Mouse (Mus musculus) lung, embryonic 15.5 days (tissue): ENCODE data around the gene Nkapl. TPM values are rescaled to one million over a fixed set of nuclear protein-coding genes. Genes with fewer than 3 reads are reported as not detected.
"Not testable (repeated sequence)": the region's sequence is repeated elsewhere in the genome, so short reads cannot be mapped to it uniquely, and the experiment has no call there.

Experiments
- ATAC-seq: fragments of 200-750 bp; cut with Nextera tagmentation; 2 replicates; pipeline ENCODE4 v1.8.0; 2017; ENCODE audit warnings: moderate number of reproducible peaks, borderline replicate concordance; ENCODE audit not compliant: low FRiP score, low TSS enrichment; ENCODE audit errors: extremely low read depth
- H3K27ac ChIP-seq: fragments of 300-500 bp; sonication (generic); 2 replicates; pipeline ENCODE4 v1.5.1; 2015; ENCODE audit warnings: moderate library complexity, mild to moderate bottlenecking, inconsistent platforms
- H3K27me3 ChIP-seq: fragments of 300-500 bp; sonication (generic); 2 replicates; pipeline ENCODE4 v1.6.1; 2015; ENCODE audit warnings: inconsistent platforms
- H3K36me3 ChIP-seq: fragments of 300-500 bp; sonication (generic); 2 replicates; pipeline ENCODE4 v1.6.1; 2015; ENCODE audit warnings: inconsistent platforms
- H3K4me1 ChIP-seq: fragments of 300-500 bp; sonication (generic); 2 replicates; pipeline ENCODE4 v1.6.1; 2015; ENCODE audit warnings: inconsistent platforms
- H3K4me2 ChIP-seq: fragments of 300-500 bp; sonication (generic); 2 replicates; pipeline ENCODE4 v1.6.1; 2015; ENCODE audit warnings: inconsistent platforms, mild to moderate bottlenecking, moderate library complexity
- H3K4me3 ChIP-seq: fragments of 300-500 bp; sonication (generic); 2 replicates; pipeline ENCODE4 v1.5.1; 2015; ENCODE audit warnings: mild to moderate bottlenecking, inconsistent platforms
- H3K9ac ChIP-seq: fragments of 300-500 bp; sonication (generic); 2 replicates; pipeline ENCODE4 v1.6.1; 2015; ENCODE audit warnings: inconsistent platforms
- H3K9me3 ChIP-seq: fragments of 300-500 bp; sonication (generic); 2 replicates; pipeline ENCODE4 v1.6.1; 2016; ENCODE audit warnings: inconsistent platforms
- WGBS: fragments of 180-500 bp; shearing (Covaris S2); methylation state at CpG from one replicate; pipeline ENCODE4 v1.1.7; 2015; 5-methylcytosine and 5-hydroxymethylcytosine counted together
- polyA plus RNA-seq: library from polyadenylated mRNA; unstranded; fragments of >200 nt; fragmentation: Nextera tagmentation; extraction: Ambion mirVana; gene quantifications from 2 replicates; pipeline ENCODE4 v1.2.1, GENCODE M21; 2015

Gene Nkapl
- polyA plus RNA-seq, 1 experiment from 2014 or later: 3.1 TPM

DNA sequence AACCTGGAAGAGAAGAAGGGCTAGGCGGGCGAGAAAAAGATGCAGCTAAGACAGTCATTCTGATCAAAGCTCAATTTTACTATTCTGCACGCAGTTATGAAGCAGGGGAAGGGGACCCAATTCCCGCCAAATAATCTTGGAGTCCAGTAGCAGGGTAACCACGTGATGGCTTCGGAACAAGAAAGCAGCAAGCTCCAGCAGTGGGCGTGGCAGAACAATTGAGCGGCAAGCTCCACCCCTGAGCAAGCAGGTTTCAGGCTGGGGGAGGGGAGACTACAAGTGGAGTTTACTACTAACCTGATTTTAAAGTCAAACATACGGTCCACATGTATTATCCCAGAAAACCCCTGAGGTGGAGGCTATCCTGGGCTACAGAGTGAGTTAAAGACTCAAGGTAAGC is 5.8 kb downstream of the Nkapl start:
- H3K9me3 ChIP-seq, H3K27ac ChIP-seq, H3K4me1 ChIP-seq, H3K27me3 ChIP-seq, H3K9ac ChIP-seq, H3K36me3 ChIP-seq, H3K4me2 ChIP-seq, H3K4me3 ChIP-seq, ATAC-seq: not testable (repeated sequence)
- WGBS: 40% methylated on average over 9 of the region's 9 CpGs

DNA sequence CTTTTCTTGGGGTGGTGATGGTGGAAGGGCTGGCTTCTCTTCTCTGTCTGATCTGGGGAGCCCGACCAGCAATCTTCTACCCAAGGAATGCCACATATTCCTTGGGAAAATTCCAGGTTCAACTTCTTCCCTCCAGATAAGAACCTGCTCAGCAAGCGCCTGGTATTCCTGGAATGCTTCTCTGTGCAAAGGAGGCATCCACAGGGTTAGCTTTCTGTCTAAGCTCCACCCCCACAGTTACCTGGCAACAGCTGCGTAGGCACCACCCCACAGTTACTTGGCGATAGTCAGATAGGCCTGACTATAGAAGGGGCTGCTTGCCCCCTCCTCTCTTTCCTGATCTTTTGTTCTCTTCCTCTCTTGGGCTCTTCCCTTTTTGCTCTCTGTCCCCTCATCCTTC is 12.0 kb downstream of the Nkapl start:
- H3K9ac ChIP-seq: no peak overlapping the region
- no peak overlapping the region for H3K4me3 ChIP-seq
- peak; percentile 87 for ATAC-seq
- H3K27me3 ChIP-seq: no peaks in the 10 kb centered on the region
- no peaks in the 10 kb centered on the region for H3K9me3 ChIP-seq
- H3K4me2 ChIP-seq: no peak overlapping the region
- H3K36me3 ChIP-seq: peaks cover 4% of the 10 kb centered on the region; the same call in 1 of the 2 replicates
- H3K27ac ChIP-seq: peak overlapping the region; percentile 59
- peaks cover 14% of the 10 kb centered on the region; the same call in 1 of the 2 replicates for H3K4me1 ChIP-seq
- 10% methylated on average over 4 of the region's 4 CpGs for WGBS

DNA sequence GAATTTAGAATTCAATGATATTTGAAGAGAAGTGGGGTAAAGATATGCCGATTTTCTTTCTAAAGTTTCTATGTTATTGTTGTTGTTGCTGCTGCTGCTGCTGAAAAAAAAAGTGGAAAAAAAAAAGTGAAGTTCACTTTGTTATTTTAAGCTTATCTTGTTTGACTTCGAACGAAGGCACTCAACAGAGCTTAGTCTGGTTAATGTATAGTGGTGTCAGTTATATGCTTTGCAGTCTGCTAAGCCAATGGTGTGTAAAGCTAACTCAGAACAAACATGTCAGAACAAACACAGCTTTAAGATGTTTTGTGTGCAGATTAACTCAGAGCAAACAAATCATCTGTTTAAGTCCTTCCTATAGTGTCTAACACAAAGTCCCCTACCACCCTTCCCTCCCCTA is 14.2 kb downstream of the Nkapl start:
- WGBS: 38% methylated on average over 3 of the region's 3 CpGs
- Histone ChIP-seq H3K27me3 (no peaks in the 10 kb centered on the region), H3K27ac (no peak overlapping the region), H3K4me1 (peaks cover 14% of the 10 kb centered on the region; the same call in 1 of the 2 replicates), H3K4me2 (peak overlapping the region; percentile 62), H3K36me3 (peaks cover 10% of the 10 kb centered on the region; the same call in 1 of the 2 replicates), H3K4me3 (0 out of 2 replicates have a peak overlapping the region, but pooled peaks have one; percentile 83), H3K9ac (no peak overlapping the region), H3K9me3 (no peaks in the 10 kb centered on the region)
- ATAC-seq: no peak

DNA sequence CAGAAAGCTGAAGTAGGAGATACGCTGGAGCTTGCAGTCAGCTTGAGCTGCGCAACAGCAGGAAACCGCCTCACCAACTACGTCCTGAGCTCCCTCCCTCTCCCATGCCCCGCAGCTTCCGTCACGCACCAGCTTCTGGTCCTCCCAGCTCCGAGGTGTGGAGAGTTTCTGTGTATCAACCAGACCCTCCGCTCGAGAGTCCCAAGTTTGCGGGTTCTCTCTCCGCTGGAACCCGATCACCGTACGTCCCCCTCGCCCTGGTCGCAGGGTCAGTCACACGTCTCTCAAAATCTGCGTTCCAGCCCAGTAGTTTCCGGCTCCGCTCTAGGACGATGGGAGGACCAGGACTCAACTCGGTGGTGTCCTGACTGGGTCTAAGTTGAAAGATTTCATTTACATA is 14.9 kb downstream of the Nkapl start, which contains the start of gene Zscan26:
Zscan26 (minus strand) TSS at position 282 of the 400 bp plus-strand sequence.
- peak; percentile 85 for ATAC-seq
- under 1% methylated on average over 23 of the region's 23 CpGs for WGBS
- H3K4me1 ChIP-seq: peaks cover 17% of the 10 kb centered on the region; the same call in 1 of the 2 replicates

DNA sequence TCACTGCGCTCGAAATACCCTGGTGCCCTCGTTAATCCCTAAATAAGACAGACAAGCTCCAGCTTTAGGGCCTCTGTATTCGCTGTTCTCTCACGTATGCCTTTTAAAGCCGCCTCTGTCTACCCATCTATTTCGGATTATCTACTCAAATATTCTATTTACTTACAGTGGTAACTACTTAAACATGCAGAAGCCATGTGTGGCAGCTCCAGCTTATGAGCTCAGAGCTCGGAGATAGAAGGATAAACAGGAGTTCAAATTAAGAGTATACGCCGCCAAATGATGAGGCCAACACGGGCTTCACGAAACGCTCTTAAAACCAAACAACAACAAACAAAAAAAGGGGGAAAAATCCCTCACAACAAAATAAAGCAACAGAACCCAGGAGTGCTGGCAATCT is 15.3 kb downstream of the Nkapl start:
- Histone ChIP-seq H3K9me3 (no peaks in the 10 kb centered on the region), H3K36me3 (peaks cover 17% of the 10 kb centered on the region), H3K4me3 (peak overlapping the region; percentile 83), H3K9ac (peak overlapping the region; percentile 70), H3K27me3 (no peaks in the 10 kb centered on the region), H3K4me1 (peaks cover 17% of the 10 kb centered on the region), H3K27ac (peak overlapping the region; percentile 81), H3K4me2 (peak overlapping the region; percentile 62)
- 4% methylated on average over 13 of the region's 13 CpGs for WGBS
- peak; percentile 9; the same call in 1 of the 2 replicates for ATAC-seq

More for the DNA sequence above, 14.9 kb downstream of the Nkapl start, which contains the start of gene Zscan26:
- H3K4me2 ChIP-seq: peak within 1 kb of the TSS; percentile 62
- H3K36me3 ChIP-seq: peaks cover 17% of the 10 kb centered on the region
- no peaks in the 10 kb centered on the region for H3K27me3 ChIP-seq
- peak within 1 kb of the TSS; percentile 70 for H3K9ac ChIP-seq
- H3K27ac ChIP-seq: peak within 1 kb of the TSS; percentile 81
- peak within 1 kb of the TSS; percentile 83 for H3K4me3 ChIP-seq
- H3K9me3 ChIP-seq: no peaks in the 10 kb centered on the region

DNA sequence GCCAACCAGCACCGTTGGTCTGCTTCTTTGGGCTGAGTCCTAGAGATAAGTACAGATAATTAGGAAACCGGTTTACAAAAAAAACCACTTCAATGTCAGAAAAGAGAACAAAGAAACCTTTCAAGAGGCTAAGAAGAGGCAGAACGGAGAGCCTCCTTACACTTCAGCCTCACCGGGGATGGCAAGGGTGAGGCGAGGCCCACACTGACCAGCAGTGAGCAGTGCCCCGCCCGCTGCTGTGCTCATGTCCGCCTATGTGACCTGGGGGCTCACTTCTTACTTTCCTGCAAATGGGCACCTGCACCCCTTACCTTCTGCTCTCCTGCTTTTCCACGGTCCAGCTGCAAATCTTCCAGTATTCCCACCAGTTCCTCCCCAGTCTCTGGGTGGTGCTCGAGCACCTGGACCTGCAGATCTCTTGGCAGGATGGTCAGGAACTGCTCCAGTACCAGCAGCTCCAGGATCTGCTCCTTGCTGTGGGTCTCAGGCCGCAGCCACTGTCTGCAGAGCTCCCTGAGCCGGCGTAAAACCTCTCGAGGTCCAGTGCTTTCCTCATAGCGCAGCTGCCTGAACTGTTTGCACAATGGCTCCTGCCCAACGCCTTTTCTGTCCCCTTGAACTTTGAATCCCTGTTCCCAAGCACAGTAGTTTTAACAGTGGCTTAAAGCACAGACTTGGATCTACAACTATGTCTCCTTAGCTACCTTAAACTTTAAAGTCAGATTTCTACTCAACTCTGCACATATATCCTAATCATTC is 20.3 kb downstream of the Nkapl start:
- ATAC-seq: no peak
- 64% methylated on average over 16 of the region's 16 CpGs for WGBS
- no peak overlapping the region for H3K4me3 ChIP-seq
- peak overlapping the region; percentile 58 for H3K27ac ChIP-seq
- H3K9me3 ChIP-seq: no peaks in the 10 kb centered on the region
- peaks cover 59% of the 10 kb centered on the region for H3K36me3 ChIP-seq
- no peaks in the 10 kb centered on the region for H3K27me3 ChIP-seq
- H3K4me1 ChIP-seq: peaks cover 14% of the 10 kb centered on the region
- no peak overlapping the region for H3K9ac ChIP-seq
- H3K4me2 ChIP-seq: no peak overlapping the region

DNA sequence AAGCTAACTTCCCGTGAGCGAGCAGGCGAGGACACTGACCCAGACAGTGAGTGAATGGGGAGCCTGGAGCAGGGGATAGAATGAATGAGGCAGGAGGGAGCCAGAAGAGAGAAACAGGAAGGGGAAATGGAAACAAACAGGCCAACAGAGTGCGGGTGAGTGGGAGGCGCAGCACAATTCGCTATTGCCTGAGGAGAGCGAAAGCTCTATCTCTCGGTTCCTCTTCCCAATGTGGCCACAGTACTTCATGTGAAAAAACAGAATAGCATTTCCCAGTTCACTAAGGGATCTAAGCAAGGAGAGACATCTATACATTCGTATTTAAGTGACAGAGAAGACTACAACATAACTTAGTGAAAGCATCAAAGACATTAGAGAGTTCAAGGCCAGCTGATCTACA is 21.5 kb downstream of the Nkapl start:
- H3K36me3 ChIP-seq: peaks cover 65% of the 10 kb centered on the region
- 87% methylated on average over 9 of the region's 9 CpGs for WGBS

DNA sequence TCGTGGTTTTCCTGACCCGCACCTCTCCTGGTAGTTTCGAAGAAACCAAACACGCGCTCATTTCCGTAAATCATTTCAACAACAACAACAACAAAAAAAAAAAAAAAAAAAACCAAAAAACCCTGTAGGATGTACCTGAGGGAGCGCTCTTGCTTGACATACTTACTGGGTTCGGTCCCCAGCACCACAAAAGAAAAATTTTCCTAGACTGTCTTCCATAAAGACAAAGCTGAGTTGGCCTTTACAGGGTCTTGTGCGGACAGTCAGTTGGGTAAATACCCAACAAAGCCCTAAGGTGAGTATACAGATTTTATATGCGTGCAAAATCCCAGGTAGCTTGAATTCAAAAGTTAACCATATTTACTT is 27.1 kb downstream of the Nkapl start:
- peak overlapping the region; percentile 53 for H3K4me3 ChIP-seq
- no peaks in the 10 kb centered on the region for H3K27me3 ChIP-seq
- peak overlapping the region; percentile 82 for H3K4me2 ChIP-seq
- ATAC-seq: no peak
- peak overlapping the region; percentile 62; the same call in 1 of the 2 replicates for H3K9ac ChIP-seq
- WGBS: 17% methylated on average over 10 of the region's 10 CpGs
- peaks cover 8% of the 10 kb centered on the region; the same call in 1 of the 2 replicates for H3K4me1 ChIP-seq
- H3K36me3 ChIP-seq: peaks cover 36% of the 10 kb centered on the region
- no peaks in the 10 kb centered on the region for H3K9me3 ChIP-seq
- H3K27ac ChIP-seq: peak overlapping the region; percentile 90

More for the DNA sequence above, 21.5 kb downstream of the Nkapl start:
- Histone ChIP-seq H3K9ac (no peak overlapping the region), H3K4me1 (peaks cover 4% of the 10 kb centered on the region), H3K27me3 (no peaks in the 10 kb centered on the region), H3K4me3 (no peak overlapping the region), H3K9me3 (no peaks in the 10 kb centered on the region), H3K27ac (no peak overlapping the region), H3K4me2 (no peak overlapping the region)
- no peak for ATAC-seq

DNA sequence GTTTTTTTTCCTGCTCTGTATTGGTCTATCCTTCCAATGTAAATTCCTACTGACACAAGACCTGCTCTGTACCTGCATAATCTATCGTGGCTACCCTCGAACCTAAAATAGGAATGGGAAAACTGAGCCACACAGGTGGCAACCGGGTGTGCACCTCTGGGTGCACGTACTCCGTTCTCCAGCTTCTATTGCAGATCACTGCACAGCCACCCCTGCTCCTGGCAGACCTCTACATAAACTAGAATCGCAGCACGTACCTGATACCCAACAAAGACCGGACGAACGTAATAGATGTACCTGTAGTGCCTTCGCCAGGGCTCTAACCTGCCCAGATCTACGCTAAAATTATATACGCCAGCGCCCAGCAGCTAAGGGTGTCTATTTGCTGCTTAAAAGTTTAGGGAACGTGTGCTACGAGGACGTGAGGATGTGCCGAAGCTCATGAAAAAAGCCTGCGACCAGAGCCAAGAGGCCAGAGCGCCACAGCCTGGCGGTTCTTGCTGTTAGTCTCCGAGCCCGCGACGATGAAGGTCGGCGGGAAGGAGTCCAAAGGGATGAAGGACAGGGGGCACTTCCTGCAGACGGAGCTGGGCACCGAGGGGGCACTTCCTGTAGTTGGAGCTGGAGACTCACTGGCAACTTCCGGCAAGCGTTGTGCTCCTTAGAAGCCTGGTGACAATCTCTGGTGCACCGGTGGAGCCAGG is 27.7 kb downstream of the Nkapl start, which contains the start of gene Pgbd1:
Pgbd1 (minus strand) TSS at position 556 of the 704 bp plus-strand sequence.
- Histone ChIP-seq H3K9me3 (no peaks in the 10 kb centered on the region), H3K27me3 (no peaks in the 10 kb centered on the region), H3K4me3 (peak within 1 kb of the TSS; percentile 53), H3K4me1 (peaks cover 8% of the 10 kb centered on the region; the same call in 1 of the 2 replicates), H3K4me2 (peak within 1 kb of the TSS; percentile 82), H3K27ac (peak within 1 kb of the TSS; percentile 90), H3K9ac (peak within 1 kb of the TSS; percentile 62), H3K36me3 (peaks cover 30% of the 10 kb centered on the region)
- ATAC-seq: peak; percentile 81
- WGBS: 1% methylated on average over 32 of the region's 32 CpGs

DNA sequence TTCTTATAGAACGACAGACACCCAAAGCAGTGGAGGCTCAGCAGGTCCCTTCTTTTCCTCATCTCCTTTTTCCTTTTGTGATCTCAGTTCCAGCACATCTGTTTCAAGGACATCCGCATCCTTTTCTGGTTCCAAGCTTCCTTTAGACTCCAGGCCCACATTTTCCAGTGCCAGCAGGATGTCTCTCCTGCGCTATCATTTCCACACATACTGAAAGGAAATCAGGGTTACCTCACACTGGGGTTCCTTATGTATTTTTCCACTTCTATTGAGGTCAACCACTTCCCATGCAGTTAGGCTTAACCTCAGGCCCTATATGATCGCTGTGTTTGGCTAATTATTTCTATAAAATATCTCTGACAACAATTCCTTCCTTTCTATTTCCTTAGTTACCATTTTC is 32.8 kb downstream of the Nkapl start:
- no peaks in the 10 kb centered on the region for H3K9me3 ChIP-seq
- no peak overlapping the region for H3K27ac ChIP-seq
- H3K27me3 ChIP-seq: no peaks in the 10 kb centered on the region
- WGBS: 81% methylated on average over 4 of the region's 4 CpGs
- no peak overlapping the region for H3K4me2 ChIP-seq
- no peak overlapping the region for H3K9ac ChIP-seq
- ATAC-seq: no peak
- no peaks in the 10 kb centered on the region for H3K36me3 ChIP-seq
- H3K4me3 ChIP-seq: no peak overlapping the region
- peaks cover 6% of the 10 kb centered on the region; the same call in 1 of the 2 replicates for H3K4me1 ChIP-seq

DNA sequence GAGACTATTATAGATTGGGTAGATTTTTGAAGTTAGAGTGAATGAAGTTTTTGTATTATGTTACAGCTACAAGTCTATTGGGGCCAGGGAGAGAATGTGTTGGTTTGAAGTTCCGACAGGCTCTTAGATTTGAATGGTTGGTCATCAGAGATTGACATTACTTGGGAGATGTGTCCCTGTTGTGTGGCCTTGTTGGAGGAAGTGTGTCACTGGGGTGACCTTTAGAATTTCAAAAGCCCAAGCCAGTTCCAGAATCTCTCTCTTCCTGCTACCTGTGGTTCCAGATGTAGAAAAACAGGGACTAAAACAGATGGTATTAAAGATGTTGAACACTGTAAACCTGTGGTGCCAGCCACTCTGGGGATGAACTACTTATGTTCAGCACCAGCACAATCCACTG is 40.7 kb downstream of the Nkapl start:
- no peak for ATAC-seq
- H3K9ac ChIP-seq: no peak overlapping the region
- H3K4me1 ChIP-seq: no peaks in the 10 kb centered on the region
- 80% methylated on average over 1 of the region's 1 CpGs for WGBS
- no peak overlapping the region for H3K4me2 ChIP-seq
- no peaks in the 10 kb centered on the region for H3K27me3 ChIP-seq
- H3K9me3 ChIP-seq: no peaks in the 10 kb centered on the region
- no peak overlapping the region for H3K27ac ChIP-seq
- H3K4me3 ChIP-seq: no peak overlapping the region
- H3K36me3 ChIP-seq: no peaks in the 10 kb centered on the region

DNA sequence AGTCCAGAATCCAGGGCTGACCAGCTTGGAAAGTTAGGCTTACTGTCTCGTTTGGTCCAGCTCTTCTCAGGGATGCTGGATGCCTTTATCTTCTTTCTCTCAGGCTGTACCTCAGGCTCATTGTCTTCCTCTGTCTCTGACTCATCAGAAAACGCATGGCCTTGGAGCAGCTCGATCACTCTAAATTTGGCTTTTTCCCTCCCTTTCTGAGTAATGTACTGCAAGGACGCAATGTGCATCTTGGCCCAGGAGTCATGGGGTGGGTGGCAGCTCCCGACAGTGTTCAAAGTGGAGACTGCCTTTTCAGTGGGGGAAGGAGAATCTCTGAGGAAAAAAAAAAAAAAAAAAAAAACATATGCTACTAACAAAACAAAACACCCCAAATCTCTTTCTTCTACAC is 45.0 kb downstream of the Nkapl start:
- WGBS: 59% methylated on average over 5 of the region's 5 CpGs
- ATAC-seq: no peak
- Histone ChIP-seq H3K4me1 (no peaks in the 10 kb centered on the region), H3K4me2 (no peak overlapping the region), H3K27me3 (no peaks in the 10 kb centered on the region), H3K36me3 (no peaks in the 10 kb centered on the region), H3K4me3 (no peak overlapping the region), H3K27ac (no peak overlapping the region), H3K9ac (no peak overlapping the region), H3K9me3 (no peaks in the 10 kb centered on the region)
